Mouse (Mus musculus): ENCODE results near the gene Lrrc32. TPM values are rescaled to one million over a fixed set of nuclear protein-coding genes. Genes with fewer than 3 reads are reported as not detected.
A peak's percentile ranks its signal among the peaks of the same experiment; 100 is the strongest.

Lrrc32 gene
- total RNA-seq, 2 experiments from 2014 or later = 1.9 to 3.2 TPM

GRCm38 (mm10) chr7:98504726-98505314, 15.7 kb downstream of the Lrrc32 start:
- DNase-seq (ENCODE audit: low spot score in 2 of 2) = no peak

- DNase-seq (ENCODE audit: low spot score in 2 of 2) = no peak
Observed at GRCm38 (mm10) chr7:98505664-98506063, 16.6 kb downstream of the Lrrc32 start.

- no peak for DNase-seq (ENCODE audit: low spot score in 2 of 2)
Observed at GRCm38 (mm10) chr7:98510961-98511958, 22.2 kb downstream of the Lrrc32 start.

GRCm38 (mm10) chr7:98513251-98513650, 24.2 kb downstream of the Lrrc32 start:
- DNase-seq (ENCODE audit: low spot score in 2 of 2) = no peak

- no peak for DNase-seq (ENCODE audit: low spot score in 2 of 2)
Observed at GRCm38 (mm10) chr7:98522576-98522975, 33.5 kb downstream of the Lrrc32 start.

GRCm38 (mm10) chr7:98523070-98523812, 34.2 kb downstream of the Lrrc32 start:
- DNase-seq (ENCODE audit: low spot score in 2 of 2) = no peak

- DNase-seq (ENCODE audit: low spot score in 2 of 2) = peak in 1 of 2 experiments; percentile 62
Observed at GRCm38 (mm10) chr7:98523813-98524361, 34.8 kb downstream of the Lrrc32 start.

GRCm38 (mm10) chr7:98524401-98524800, 35.3 kb downstream of the Lrrc32 start:
- DNase-seq (ENCODE audit: low spot score in 2 of 2) = no peak

GRCm38 (mm10) chr7:98524869-98525699, 36.0 kb downstream of the Lrrc32 start:
- DNase-seq (ENCODE audit: low spot score in 2 of 2) = no peak

- no peak for DNase-seq (ENCODE audit: low spot score in 2 of 2)
Observed at GRCm38 (mm10) chr7:98527085-98527484, 38.0 kb downstream of the Lrrc32 start.

- DNase-seq (ENCODE audit: low spot score in 2 of 2) = no peak
Observed at GRCm38 (mm10) chr7:98531612-98532011, 42.5 kb downstream of the Lrrc32 start.

- no peak for DNase-seq (ENCODE audit: low spot score in 2 of 2)
Observed at GRCm38 (mm10) chr7:98532981-98533380, 43.9 kb downstream of the Lrrc32 start.

GRCm38 (mm10) chr7:98534432-98534855, 45.4 kb downstream of the Lrrc32 start:
- no peak for DNase-seq (ENCODE audit: low spot score in 2 of 2)

- no peak for DNase-seq (ENCODE audit: low spot score in 2 of 2)
Observed at GRCm38 (mm10) chr7:98535191-98535590, 46.1 kb downstream of the Lrrc32 start.

GRCm38 (mm10) chr7:98535882-98536281, 46.8 kb downstream of the Lrrc32 start:
- no peak for DNase-seq (ENCODE audit: low spot score in 2 of 2)

GRCm38 (mm10) chr7:98537210-98537966, 48.3 kb downstream of the Lrrc32 start:
- no peak for DNase-seq (ENCODE audit: low spot score in 2 of 2)

- DNase-seq (ENCODE audit: low spot score in 2 of 2) = no peak
Observed at GRCm38 (mm10) chr7:98537967-98538573, 49.0 kb downstream of the Lrrc32 start.

- no peak for DNase-seq (ENCODE audit: low spot score in 2 of 2)
Observed at GRCm38 (mm10) chr7:98540879-98541278, 51.8 kb downstream of the Lrrc32 start.

GRCm38 (mm10) chr7:98541564-98541963, 52.5 kb downstream of the Lrrc32 start:
- DNase-seq (ENCODE audit: low spot score in 2 of 2) = no peak

Data from layer of hippocampus, postnatal 14 days (tissue).